Mouse (Mus musculus) hematopoietic stem cell, adult 5-6 weeks (primary cell): ENCODE measurements around the gene Tut7. TPM values are rescaled to one million over a fixed set of nuclear protein-coding genes. Genes with fewer than 3 reads are reported as not detected.

Source experiments
- ATAC-seq, 2 experiments: fragments of 125-278 bp in 1 of 2; replicated peaks in 1 of 2; 2 replicates each; pipeline ENCODE4 v1.8.0; 2016 to 2017; ENCODE audit warnings: inconsistent platforms in 2 of 2, mild to moderate bottlenecking in 2 of 2, moderate number of reproducible peaks in 2 of 2, low read depth in 1 of 2, moderate TSS enrichment in 1 of 2; ENCODE audit not compliant: low FRiP score in 2 of 2, poor library complexity in 2 of 2, severe bottlenecking in 2 of 2, insufficient read depth in 1 of 2, low TSS enrichment in 1 of 2
- total RNA-seq: library from RNA; stranded (forward); fragments of 172-1452, 232-1000 nt; gene quantifications from 2 replicates; pipeline ENCODE4 v1.2.3, GENCODE M21; 2017

Gene Tut7
- total RNA-seq, 1 experiment from 2014 or later, result 207 TPM

- no peak for ATAC-seq
Observed at GRCm38 (mm10) chr13:59836811-59837210, 13.9 kb upstream of the Tut7 start.

GRCm38 (mm10) chr13:59836101-59836798 lies 13.3 kb upstream of the Tut7 start:
- no peak for ATAC-seq

DNA sequence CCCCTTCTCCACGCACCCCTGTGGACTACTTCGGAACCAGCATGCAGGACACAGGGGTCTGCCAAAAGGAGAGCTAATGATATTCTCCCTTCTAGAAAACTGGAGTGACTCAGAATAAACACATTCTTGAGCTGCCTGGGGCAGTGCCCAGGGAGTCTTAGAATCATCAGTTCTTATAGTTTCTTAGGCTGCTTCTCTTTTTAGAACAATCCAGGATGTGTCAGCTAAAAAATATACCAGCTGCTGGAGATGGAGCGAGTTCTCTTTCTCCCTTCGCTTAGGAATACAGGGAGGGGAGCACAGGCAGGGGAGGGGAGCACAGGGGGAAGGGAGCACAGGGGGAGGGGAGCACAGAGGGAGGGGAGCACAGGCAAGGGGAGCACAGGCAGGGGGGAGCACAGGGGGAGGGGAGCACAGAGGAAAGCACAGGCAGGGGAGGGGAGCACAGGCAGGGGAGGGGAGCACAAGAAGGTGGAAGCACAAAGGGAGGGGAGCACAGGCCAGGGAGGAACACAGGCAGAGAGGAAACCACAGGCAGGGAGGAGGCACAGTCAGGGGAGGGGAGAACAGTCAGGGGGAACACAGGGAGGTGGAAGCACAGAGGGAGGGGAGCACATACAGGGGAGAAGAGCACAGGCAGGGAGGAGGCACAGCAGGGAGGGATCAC lies 12.0 kb upstream of the Tut7 start:
- peak; percentile 50 to 58; a peak in 3 of 4 replicates for ATAC-seq

DNA sequence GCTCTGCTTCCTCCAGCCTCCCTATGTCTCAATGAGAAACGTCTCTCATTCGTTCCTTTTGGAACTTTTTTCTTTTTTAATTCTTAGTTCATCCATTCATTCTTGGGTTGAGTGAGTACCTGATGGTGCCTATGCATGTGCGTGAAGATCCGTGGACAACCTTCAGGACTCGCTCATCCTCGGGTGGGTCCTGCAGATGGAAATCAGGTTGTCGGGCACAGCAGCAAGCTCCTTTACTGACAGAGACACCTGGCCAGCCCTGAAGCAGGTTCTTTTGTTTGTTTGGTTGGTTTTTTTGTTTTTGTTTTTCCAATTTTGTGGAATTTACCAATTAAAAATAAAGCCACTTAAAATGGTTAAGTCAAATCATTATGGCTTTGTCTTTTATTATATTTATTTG lies 9.9 kb upstream of the Tut7 start:
- no peak for ATAC-seq

GRCm38 (mm10) chr13:59832454-59832853 lies 9.5 kb upstream of the Tut7 start:
- ATAC-seq, result no peak

DNA sequence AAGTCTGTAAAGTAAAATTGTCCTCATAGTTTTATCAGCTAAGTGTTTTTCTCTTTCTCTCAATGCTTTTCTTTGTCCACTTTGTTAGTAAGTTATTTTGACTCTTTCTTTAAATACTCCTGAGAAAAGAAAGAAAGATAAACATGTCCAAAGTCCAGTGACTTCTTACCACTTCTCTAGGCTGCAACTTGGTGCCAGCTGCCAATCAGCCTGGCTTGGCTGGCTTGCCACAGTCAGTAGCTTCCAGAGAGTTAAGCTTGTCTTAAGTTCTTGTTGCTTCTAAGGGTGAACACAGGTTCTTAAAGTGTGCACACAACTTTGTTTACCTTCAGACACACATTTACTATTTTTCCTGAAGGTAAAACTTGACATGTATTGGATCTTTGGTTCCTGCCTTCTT lies 3.0 kb upstream of the Tut7 start:
- no peak for ATAC-seq

DNA sequence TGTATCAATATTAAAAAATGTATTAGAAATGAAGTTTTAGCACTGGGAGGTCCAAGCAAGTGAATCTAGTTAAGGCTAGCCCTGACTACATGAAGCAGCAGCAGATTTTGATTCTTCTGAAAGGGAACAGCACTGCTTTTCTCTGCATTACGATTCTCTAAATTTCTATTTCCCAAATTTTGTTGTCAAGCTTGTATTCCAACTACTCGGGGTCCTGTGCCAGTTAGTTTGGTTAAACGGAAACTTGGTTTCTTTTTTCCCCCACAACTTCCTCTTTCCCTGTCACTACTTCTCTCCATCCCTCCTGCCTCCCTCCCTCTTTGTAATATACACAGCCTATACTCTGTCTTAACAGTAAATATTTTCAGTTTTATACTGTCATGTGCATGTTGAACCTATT lies 2.1 kb downstream of the Tut7 start:
- ATAC-seq, result peak; percentile 15 to 28; a peak in 2 of 4 replicates

- no peak for ATAC-seq
Observed at GRCm38 (mm10) chr13:59820114-59820513, 2.8 kb downstream of the Tut7 start.

DNA sequence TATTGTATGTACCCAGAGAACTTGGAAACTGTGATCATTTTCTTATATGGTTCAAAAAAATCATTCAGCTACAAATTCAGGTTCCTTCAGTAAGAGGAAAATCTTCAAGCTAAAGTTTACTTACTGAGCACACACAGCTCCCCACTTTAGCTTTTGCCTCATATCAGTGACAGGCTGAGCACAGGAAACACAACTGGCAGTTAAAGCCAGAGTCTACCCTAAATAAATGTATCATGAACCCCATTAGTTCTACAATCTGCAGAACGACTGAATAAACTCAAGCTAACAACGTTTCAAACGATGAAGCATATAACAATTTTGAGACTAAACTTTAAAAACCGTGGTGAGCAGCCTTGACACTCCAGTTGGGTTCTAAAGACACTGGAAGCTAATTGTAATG lies 5.6 kb downstream of the Tut7 start:
- ATAC-seq, result no peak

DNA sequence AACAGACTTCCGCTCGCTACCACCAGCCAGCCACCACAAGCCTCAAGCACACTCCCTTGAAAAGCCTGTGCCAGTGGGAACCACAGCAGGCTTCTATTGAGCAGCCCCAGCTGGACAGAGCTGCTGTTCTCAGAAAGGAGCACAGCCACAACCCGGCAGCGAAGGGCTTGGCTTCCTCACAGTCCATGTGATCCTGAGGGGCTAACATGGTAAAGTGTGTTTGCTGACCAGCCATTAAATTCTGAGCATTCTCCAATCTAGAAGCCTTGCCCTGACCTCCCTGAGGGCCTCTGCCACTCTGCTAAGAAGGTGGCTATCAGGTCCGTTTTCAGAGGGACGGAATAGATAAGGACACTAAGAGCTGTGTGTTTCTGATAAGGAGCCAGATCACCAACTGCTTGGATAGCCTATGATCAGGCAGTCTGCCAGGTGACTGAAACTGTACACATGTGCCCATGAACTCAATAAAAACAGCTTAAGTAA lies 8.8 kb downstream of the Tut7 start:
- ATAC-seq, result peak in 1 of 2 experiments; percentile 41; a peak in 1 of 4 replicates

GRCm38 (mm10) chr13:59811581-59811980 lies 11.4 kb downstream of the Tut7 start:
- no peak for ATAC-seq

- ATAC-seq, result no peak
Observed at GRCm38 (mm10) chr13:59801000-59801399, 21.9 kb downstream of the Tut7 start.

DNA sequence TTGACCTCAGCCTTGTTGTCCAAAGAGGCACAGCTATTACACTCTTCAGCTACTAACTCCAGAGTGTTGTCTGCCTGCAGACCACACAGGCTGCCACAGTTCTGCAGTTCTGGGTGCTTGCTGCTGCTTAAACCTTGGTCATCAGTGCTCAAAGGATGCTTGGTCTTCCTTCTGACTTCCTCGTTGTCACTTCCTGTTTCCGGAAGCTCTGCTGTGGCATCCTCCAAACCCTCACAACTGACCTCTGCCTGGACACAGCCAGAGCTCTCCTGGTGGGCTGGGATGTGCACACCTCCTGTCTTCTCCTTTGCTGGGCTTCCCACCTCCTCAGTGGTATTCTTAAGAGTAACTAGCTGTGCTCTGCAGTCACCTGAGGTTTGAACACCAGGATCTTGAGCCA lies 22.9 kb downstream of the Tut7 start:
- ATAC-seq, result no peak

DNA sequence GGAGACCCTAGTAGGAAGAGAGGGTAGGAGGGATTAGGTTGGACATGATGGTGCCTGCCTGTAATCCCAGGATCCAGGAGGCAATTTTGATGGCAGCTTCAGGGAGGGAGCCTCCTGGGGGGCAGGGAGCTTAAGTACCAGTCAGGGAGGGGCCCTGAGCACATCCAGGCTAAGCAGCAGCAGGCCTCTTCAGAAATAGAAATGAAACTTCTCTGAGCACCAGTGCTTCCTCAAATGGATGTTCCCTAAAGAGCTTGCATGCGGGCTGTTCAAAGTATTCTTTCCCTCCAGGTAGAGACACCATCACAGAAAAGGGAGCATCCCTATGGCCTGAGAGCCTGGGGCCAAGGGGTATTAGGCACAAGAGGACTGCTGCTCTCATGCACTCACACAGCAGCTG lies 24.6 kb downstream of the Tut7 start:
- ATAC-seq, result no peak

DNA sequence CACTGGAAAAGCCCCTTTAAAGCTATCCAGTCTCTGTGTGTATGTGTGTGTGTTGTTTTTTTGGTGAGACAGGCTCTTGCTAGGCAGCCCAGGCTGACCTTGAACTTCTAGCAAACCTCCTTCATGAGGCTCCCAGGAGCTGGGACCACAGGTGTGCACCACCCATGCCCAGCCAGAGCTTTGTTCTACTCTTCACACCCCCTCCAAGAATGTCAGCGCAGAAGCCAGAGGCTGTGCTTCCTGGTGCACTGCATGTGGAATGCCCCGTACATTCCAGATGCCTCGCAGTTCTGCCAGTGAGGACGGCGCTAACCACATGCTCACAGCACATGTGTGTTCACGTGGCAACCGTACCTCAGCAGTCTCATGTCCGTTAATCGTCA lies 26.5 kb downstream of the Tut7 start:
- no peak for ATAC-seq

GRCm38 (mm10) chr13:59795807-59796465 lies 27.0 kb downstream of the Tut7 start:
- ATAC-seq, result peak; percentile 14 to 27; a peak in 1 of 4 replicates

- ATAC-seq, result no peak
Observed at GRCm38 (mm10) chr13:59794786-59795185, 28.2 kb downstream of the Tut7 start.

GRCm38 (mm10) chr13:59782145-59782544 lies 40.8 kb downstream of the Tut7 start, which contains the start of gene Gm49354:
Gene Gm49354, minus strand, starts transcription at chr13:59782245.
- ATAC-seq, result no peak
